Mouse (Mus musculus) bone marrow, adult 2 months (tissue): Measurements from ENCODE around the gene Rnasek.

ENCODE experiments used
- CTCF ChIP-seq: fragments of 200-500 bp; IDR thresholded peaks from 2 replicates; pipeline ENCODE4 v1.5.1; 2011; ENCODE audit warnings: low read length, control low read depth; ENCODE audit not compliant: control insufficient read depth, insufficient read depth
- POLR2A ChIP-seq: fragments of 200-500 bp; IDR thresholded peaks from 2 replicates; pipeline ENCODE4 v1.6.1; 2011; ENCODE audit warnings: low read depth, mild to moderate bottlenecking, control low read depth, low read length, borderline replicate concordance; ENCODE audit not compliant: control insufficient read depth

- TF ChIP-seq CTCF (no peak), POLR2A (no peak)
These were observed 5.1 kb downstream of the Rnasek start for GRCm38 (mm10) chr11:70234497-70234896.
